Mouse (Mus musculus): ENCODE results near the gene Abat.

Abat gene

DNA sequence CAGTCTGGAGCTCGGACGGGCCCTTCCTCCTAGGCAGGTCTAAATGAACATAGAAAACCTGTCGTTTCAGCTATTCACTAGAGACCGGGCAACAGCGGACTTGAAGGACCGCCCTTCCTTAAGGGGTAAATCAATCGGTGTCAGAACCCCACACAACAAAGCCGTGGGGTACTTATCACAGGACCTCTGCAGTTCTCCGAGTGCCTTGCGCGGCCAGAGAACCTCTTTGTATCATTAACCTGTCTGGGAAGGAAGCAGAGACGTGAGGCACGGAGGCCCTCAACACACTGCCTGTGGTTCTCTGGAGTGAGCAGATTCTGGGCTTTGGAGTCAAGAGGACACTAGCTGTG lies 123.6 kb downstream of the Abat start:
- no peak for DNase-seq (ENCODE audit: low read depth)

DNA sequence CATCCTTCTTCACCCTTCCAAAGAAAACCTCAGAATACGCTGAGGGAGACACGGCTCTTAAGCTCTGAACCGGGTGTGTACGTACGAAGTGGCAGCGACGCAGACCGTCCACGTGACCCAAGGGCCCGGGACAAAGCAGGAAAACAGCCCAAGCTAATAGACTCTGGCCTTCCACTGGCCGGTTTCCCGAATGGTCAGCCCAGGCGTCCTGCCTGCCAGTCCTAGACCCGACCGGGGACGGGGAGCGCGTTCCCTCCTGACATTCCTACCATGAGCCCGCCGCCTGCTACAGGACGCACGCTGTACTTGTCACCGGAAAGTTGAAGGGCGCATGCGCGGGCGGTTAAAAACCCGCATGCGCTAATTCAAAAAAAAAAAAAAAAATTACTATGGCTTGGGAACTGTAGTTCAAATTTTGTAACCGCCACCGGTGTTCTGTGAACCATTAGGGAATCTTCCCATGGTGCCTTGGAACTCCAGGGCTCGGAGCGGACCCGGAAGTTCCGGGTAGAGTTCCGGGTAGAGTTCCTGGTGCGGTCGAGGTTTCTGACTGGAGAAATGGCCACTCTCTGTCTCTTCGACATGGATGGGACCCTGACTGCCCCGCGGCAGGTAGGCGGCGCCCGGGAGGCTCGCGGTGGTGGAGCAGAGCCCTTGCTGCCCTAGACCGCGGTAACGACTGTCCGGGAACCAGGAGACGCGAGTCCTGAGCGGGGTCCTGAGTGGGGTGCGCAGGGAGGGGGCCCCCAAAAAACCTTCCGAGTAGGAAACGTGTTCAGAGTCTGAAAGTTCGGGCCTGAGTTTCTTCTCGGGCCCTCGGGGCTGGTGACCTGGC lies 124.2 kb downstream of the Abat start, which contains the start of the genes Pmm2 and Tmem186:
TSS of gene Pmm2 (plus strand) at position 458 of the 835 bp plus-strand sequence.
TSS of gene Tmem186 (minus strand) at position 496 of the 835 bp plus-strand sequence.
- DNase-seq (ENCODE audit: low read depth), result peak; percentile 91

DNA sequence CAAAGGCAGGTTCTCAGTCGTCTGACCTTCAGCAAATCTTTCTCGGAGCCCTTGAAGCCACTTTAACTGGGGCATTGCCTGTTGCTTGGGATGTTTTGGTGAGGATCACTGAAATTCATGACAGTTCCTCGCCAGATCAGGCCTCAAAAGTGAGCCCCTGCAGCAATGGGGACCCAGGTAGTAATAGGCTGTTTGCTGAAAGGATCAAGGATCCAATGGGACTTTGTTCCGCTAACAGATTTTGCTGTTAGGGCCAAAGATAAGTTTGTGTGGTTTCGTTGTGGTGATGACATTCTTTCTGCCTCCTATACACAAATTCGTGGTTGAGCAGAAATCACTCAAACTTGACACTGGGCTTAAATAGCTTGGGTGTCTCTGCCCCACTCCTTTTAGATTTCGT lies 124.9 kb downstream of the Abat start:
- DNase-seq (ENCODE audit: low read depth), result no peak

GRCm38 (mm10) chr16:8639466-8640191 lies 126.4 kb downstream of the Abat start:
- peak; percentile 53 for DNase-seq (ENCODE audit: low read depth)

- DNase-seq (ENCODE audit: low read depth), result peak; percentile 70
Observed at GRCm38 (mm10) chr16:8643855-8644254, 130.6 kb downstream of the Abat start.

DNA sequence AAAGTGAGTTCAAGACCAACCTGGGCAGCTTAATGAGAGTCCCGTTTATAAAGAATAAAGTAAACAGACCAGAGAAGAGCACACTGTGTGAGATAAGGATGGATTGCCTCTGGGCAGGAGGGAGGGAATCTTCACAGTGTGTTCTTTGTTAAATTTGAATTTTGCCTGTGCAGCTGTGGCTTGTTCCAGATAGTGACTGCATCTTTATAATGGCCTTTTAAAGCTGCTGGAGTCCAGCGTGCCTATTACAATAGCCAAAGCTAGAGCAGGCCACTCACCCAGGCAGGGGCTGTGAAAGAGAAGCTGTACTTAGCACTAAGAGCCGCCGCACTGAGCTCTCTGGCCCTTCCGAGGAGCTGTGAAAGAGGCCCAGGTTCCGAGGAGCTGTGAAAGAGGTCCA lies 132.3 kb downstream of the Abat start:
- no peak for DNase-seq (ENCODE audit: low read depth)

- DNase-seq (ENCODE audit: low read depth), result no peak
Observed at GRCm38 (mm10) chr16:8650007-8650406, 136.8 kb downstream of the Abat start.

DNA sequence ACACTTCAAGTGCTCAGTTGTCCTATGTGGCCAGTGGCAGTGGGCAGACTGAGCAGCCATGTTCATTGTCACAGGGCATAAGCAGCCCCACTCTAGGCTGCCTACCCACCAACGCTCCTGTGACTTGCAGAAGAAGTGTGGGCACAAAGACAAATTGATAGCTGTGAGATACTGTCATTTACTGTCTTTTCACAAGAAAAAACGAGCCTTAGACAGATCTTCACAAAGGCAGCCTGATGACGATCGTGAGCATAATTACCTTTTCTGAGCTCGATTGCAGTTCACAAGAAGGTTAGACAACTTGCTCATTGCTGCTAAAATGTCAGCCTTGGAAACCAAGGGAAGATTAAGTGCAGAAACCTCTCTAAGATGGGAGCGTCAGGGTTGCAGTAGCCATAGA lies 141.9 kb downstream of the Abat start:
- no peak for DNase-seq (ENCODE audit: low read depth)

DNA sequence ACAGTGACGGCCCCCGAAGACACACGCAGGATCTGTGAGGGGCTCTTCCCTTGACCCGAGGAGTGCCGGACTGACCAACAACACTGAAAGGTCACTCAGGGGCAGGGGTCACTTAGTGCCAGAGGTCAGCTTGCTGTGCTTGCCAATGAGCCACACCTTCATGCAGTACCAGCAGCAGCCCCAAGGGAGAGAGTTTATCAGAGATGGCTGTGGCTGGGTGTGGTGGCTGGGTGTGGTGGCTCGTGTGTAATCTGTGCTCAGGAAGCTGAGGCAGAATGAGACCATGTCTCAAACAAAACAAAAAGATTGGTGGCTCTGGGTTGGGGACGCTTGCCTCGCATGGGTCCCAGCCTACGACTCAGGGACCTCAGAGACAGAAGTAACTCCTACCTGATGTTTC lies 142.4 kb downstream of the Abat start:
- DNase-seq (ENCODE audit: low read depth), result no peak

DNA sequence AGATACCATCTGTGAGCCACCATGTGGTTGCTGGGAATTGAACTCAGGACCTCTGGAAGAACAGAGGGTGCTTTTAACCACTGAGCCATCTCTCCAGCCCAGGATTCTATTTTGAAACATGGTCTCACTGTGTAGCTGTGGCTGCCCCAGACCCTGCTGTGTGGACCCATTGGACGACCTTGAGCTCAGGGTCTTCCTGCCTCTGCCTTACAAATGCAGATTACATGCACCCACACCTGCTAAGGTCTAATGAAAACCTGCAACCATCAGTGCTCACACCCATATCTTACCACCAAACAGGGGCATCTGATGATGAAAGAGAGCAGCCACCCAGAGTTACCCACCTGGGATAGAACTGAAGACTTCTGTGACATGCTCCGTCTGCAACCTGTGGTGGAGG lies 143.0 kb downstream of the Abat start:
- DNase-seq (ENCODE audit: low read depth), result no peak

DNA sequence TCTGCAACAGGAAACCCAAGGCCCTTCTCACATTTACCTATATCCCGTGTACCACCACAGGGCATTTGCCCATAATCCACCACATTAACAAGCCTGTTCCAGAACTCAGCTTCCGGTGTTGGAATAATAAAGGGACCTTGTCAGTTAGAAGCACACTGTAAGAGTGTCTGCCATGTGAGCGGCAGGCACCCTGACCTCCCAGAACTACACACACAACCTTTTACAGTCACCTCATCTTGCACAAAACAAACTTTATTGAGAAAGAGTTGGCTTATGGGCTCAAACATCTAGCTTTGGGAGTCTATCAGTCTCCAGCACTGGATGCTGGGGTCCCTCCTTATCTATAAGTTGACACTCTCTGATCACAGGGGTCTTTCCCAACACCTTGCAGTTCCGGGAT lies 145.1 kb downstream of the Abat start:
- DNase-seq (ENCODE audit: low read depth), result no peak

DNA sequence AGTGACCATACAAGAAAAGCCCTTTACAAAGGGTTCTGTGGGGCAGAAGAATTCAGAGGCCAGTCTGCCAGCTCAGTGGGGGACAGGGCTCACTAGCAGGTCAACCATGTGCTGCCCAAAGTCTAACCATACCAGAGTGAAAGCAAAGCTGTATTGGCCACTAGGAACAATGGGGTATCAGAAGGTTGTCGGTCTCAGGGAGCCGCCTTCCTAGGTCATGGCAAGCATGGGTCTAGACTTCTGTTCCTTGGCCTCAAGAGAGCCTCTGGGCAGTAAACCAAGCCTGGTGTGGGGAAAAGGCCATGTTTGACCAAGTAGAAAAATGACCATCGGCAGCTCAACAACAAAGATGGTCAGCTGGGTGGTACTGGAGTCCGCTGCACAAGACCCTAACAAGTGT lies 145.5 kb downstream of the Abat start:
- no peak for DNase-seq (ENCODE audit: low read depth)

GRCm38 (mm10) chr16:8663022-8663421 lies 149.8 kb downstream of the Abat start:
- peak; percentile 27 for DNase-seq (ENCODE audit: low read depth)

DNA sequence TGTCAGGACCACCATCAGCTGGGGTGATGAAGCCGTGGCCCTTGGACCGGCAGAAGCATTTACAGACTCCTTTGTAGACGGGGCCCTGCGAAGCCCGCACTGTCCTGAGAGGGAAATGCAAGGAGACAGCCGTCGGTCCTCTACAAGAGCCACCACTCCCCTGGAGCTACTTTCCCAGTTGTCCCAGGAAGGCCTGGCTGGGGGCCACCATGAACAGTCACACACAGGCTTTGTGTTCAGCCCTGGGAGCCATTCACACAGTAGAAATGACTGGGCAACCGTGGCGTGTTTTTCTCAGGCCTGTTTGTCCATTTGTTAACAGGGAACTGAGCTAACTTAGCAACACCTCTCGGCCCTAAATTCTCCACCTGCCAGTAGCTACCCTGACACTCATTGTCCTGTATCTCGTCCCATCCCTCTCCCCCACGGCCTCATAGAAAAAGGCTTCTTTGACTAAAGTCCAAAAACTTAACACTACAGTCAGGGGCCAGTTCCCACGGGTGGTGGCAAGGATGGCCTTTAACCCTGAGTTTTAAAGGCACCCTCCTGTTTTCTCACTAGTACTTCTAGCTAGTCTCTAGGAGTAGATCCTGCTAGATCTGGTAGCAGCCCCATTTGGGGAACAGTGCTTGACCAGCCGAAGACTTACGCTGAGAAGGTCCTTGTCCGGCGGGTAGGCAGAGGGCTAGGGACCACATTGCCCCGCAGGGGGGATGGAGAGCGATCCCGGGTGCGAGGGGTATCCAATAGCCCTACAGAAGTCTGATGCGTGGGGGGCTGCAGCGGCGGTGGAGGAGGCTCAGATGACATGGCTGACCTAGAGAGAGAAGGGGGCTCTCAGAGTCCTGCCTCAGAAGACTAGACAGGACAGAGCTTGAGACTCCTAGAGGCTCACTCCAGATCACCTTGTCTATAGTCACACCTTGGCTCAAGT lies 150.6 kb downstream of the Abat start:
- no peak for DNase-seq (ENCODE audit: low read depth)

GRCm38 (mm10) chr16:8665367-8665766 lies 152.1 kb downstream of the Abat start:
- DNase-seq (ENCODE audit: low read depth), result no peak

GRCm38 (mm10) chr16:8666452-8666851 lies 153.2 kb downstream of the Abat start:
- DNase-seq (ENCODE audit: low read depth), result peak; percentile 62

GRCm38 (mm10) chr16:8667261-8667660 lies 154.0 kb downstream of the Abat start:
- peak; percentile 57 for DNase-seq (ENCODE audit: low read depth)

- no peak for DNase-seq (ENCODE audit: low read depth)
Observed at GRCm38 (mm10) chr16:8667814-8668213, 154.6 kb downstream of the Abat start.

- DNase-seq (ENCODE audit: low read depth), result no peak
Observed at GRCm38 (mm10) chr16:8668386-8668785, 155.2 kb downstream of the Abat start.

DNA sequence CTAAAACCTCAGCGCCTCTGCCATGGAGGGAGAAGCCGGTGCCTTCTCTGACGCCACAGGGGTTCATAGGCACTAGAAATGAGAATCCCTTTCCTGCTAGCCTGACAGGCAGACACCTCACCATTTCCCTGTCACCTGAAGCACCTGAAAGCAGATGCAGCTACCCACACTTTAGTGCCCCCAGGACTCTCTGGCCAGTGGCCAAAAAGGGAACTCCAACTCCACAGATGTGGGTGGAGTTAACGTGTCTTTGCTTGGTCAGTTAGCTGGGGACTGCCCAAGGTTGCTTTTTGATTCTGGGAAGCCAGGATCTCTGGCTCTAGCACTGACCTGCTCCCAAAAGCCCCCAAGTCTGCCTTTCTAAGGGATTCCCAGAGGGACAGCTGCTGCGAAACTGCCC lies 156.2 kb downstream of the Abat start:
- no peak for DNase-seq (ENCODE audit: low read depth)

DNA sequence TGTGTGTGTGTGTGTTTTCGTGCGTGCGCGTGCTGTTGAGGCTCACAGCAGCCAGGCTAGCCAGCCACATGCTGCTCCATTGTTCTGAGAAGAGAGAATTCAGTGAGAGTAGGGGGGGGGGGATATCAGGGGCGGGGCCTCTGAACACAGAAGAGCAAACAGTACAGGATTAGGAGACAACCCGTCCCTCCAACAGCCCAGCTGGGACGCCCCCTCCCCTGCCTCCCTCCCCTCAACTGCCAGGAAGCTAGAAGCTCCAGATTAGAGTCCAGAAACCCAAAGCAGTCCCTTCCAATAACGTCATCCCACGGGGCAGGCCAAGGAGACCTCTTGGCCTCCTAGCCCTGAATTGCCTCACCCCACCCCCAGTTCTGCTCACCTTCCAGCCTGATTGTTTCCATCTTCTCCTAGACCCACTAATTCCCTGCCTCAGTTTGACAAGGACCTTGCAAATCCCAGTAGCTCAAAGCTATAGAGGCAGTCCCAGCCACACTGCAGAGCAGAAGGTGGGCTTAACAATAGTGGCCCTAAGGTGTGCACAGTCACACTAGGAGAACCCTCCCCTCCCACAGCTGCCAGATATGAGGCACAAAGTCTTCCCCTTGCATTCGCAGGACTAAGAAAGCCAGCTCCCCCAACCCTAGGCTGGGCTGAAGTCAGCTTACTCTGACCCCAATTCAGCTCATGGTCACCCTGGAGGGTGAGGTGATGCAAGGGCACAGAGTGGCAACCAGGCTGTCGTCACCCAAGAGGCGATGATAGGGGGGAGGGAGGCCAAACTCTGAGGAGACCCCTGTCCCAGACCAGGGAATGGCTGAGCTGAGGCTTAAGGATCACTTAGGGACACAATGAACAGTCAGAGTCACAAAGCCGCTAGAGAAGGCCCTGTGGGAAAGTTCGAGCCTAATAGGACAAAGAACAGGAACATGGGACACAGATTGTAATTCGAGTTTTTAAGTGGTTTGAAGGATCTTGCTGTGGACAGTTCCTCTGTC lies 157.1 kb downstream of the Abat start:
- DNase-seq (ENCODE audit: low read depth), result no peak

All from 416B (cell line).